Mouse (Mus musculus) midbrain, embryonic 13.5 days (tissue): ENCODE measurements around the gene Pnma5. TPM values are rescaled to one million over a fixed set of nuclear protein-coding genes. Genes with fewer than 3 reads are reported as not detected.
A peak's percentile ranks its signal among the peaks of the same experiment; 100 is the strongest.

Experiments used
- microRNA counts: library from miRNA; unstranded; fragments of <30 nt; microRNA quantifications from one replicate; lab custom pipeline; 2016
- microRNA-seq: library from miRNA; unstranded; fragments of <30 nt; microRNA quantifications from one replicate; pipeline ENCODE4, GENCODE M21; 2016
- polyA plus RNA-seq: library from polyadenylated mRNA; unstranded; fragments of >200 nt; fragmentation: Nextera tagmentation; extraction: Ambion mirVana; gene quantifications from 2 replicates; pipeline ENCODE4 v1.2.1, GENCODE M21; 2015

Pnma5 gene
- polyA plus RNA-seq, 1 experiment from 2014 or later = not detected

MicroRNAs within 50 kb of the gene (microRNA counts, 519-probe panel; counts per million panel counts)
- microRNA mmu-miR-2137 (lab: Ali Mortazavi, UCI) = 110 counts per million, percentile 56 among the panel's probes with 10 or more counts

Small RNA genes lying within 50 kb of the gene (microRNA-seq; reads per million reads assigned to microRNA genes)
- 1.2 reads per million for gene Mir2137

Other genes with a start within 250 kb of the Pnma5 start
- gene Gabrq, start 211.9 kb downstream of the Pnma5 start, polyA plus RNA-seq = 2.2 and 2.7 TPM in 2 replicates
- gene Cetn2, start 118.7 kb downstream of the Pnma5 start, polyA plus RNA-seq = 90.9 and 96.0 TPM in 2 replicates
- 44.2 and 45.6 TPM in 2 replicates for gene Nsdhl, start 118.5 kb downstream of the Pnma5 start, polyA plus RNA-seq
- gene Zfp185, start 49.8 kb downstream of the Pnma5 start, polyA plus RNA-seq = 0.48 and 0.97 TPM in 2 replicates
- 2.3 and 2.6 TPM in 2 replicates for gene Pnma3, start 27.7 kb upstream of the Pnma5 start, polyA plus RNA-seq
- gene Xlr4a, start 45.4 kb upstream of the Pnma5 start, polyA plus RNA-seq = 0.59 and 0.93 TPM in 2 replicates
- gene Xlr3a, start 60.0 kb upstream of the Pnma5 start, polyA plus RNA-seq = 5.4 and 5.5 TPM in 2 replicates
- 0.65 and 1.2 TPM in 2 replicates for gene Gm14685, start 79.9 kb upstream of the Pnma5 start, polyA plus RNA-seq
- not detected in 2 replicates for gene Xlr5b, start 111.7 kb upstream of the Pnma5 start, polyA plus RNA-seq
- 0.63 and 0.90 TPM in 2 replicates for gene DXBay18, start 112.3 kb upstream of the Pnma5 start, polyA plus RNA-seq
- not detected in 2 replicates for gene Spin2d, start 139.9 kb upstream of the Pnma5 start, polyA plus RNA-seq
- gene Xlr3b, start 155.1 kb upstream of the Pnma5 start, polyA plus RNA-seq = 16.4 and 20.6 TPM in 2 replicates
- gene Xlr4b, start 177.2 kb upstream of the Pnma5 start, polyA plus RNA-seq = 0.90 and 1.0 TPM in 2 replicates
- 29.6 and 34.5 TPM in 2 replicates for gene F8a, start 191.2 kb upstream of the Pnma5 start, polyA plus RNA-seq
- gene Xlr4c, start 206.0 kb upstream of the Pnma5 start, polyA plus RNA-seq = 0.39 TPM in 1 of 2 replicates, not detected in the other
- 0.13 and 0.23 TPM in 2 replicates for gene Xlr3c, start 228.3 kb upstream of the Pnma5 start, polyA plus RNA-seq